Mouse (Mus musculus) C2C12 (cell line): ENCODE data around the gene Rpap2. TPM values are rescaled to one million over a fixed set of nuclear protein-coding genes. Genes with fewer than 3 reads are reported as not detected.

ENCODE experiments used
- polyA plus RNA-seq: library from polyadenylated mRNA; unstranded; fragments of >200 nt; fragmentation: generic; extraction: Trizol; gene quantifications from one replicate; pipeline ENCODE4 v1.2.1, GENCODE M21; 2012; ENCODE audit warnings: missing spikeins

Gene Rpap2
- polyA plus RNA-seq, 1 experiment = 7.2 TPM

Other genes with a start within 250 kb of the Rpap2 start
- gene Ephx4, start 194.6 kb upstream of the Rpap2 start, polyA plus RNA-seq = not detected
- not detected for gene Lpcat2b, start 165.8 kb upstream of the Rpap2 start, polyA plus RNA-seq
- gene Btbd8, start 159.4 kb upstream of the Rpap2 start, polyA plus RNA-seq = 0.41 TPM
- gene Gm42669, start 89.8 kb upstream of the Rpap2 start, polyA plus RNA-seq = 0.04 TPM
- not detected for gene 1700028K03Rik, start 62.7 kb upstream of the Rpap2 start, polyA plus RNA-seq
- gene Glmn, start 515 bp downstream of the Rpap2 start, polyA plus RNA-seq = 3.5 TPM
- gene Gfi1, start 128.7 kb downstream of the Rpap2 start, polyA plus RNA-seq = 0.09 TPM
- 0.09 TPM for gene Ube2d2b, start 232.7 kb downstream of the Rpap2 start, polyA plus RNA-seq